Mouse (Mus musculus): ENCODE measurements at regions not wholly inside any gene's neighbourhood (a gene's known extent, or its start where the extent isn't known, plus 50 kb on each side); places are given as distances from the start of the nearest gene placed in this dataset.
A peak's percentile ranks its signal among the peaks of the same experiment; 100 is the strongest.

GRCm38 (mm10) chr6:17216442-17216841 lies 64.5 kb upstream of the Cav2 start:
- no peak for DNase-seq
- intact Hi-C loops (cut with DNase I; ENCODE audit: low total_unique reads), result no loop called here

GRCm38 (mm10) chr6:17223744-17224143 lies 57.2 kb upstream of the Cav2 start:
- intact Hi-C loops (cut with DNase I; ENCODE audit: low total_unique reads), result no loop called here

GRCm38 (mm10) chr6:17224852-17225251 lies 56.1 kb upstream of the Cav2 start:
- intact Hi-C loops (cut with DNase I; ENCODE audit: low total_unique reads), result no loop called here
- peak; percentile 28 for DNase-seq

More at GRCm38 (mm10) chr6:17223744-17224143, 57.2 kb upstream of the Cav2 start:
- no peak for DNase-seq

GRCm38 (mm10) chr6:17226483-17226882 lies 54.5 kb upstream of the Cav2 start:
- intact Hi-C loops (cut with DNase I; ENCODE audit: low total_unique reads), result no loop called here
- no peak for DNase-seq

Measured in gastrocnemius, postnatal 14 days (tissue).